Mouse (Mus musculus): ENCODE data around the gene Exoc2. TPM values are rescaled to one million over a fixed set of nuclear protein-coding genes. Genes with fewer than 3 reads are reported as not detected.

Gene Exoc2
- polyA plus RNA-seq, 1 experiment from 2014 or later, result 13.5 TPM

DNA sequence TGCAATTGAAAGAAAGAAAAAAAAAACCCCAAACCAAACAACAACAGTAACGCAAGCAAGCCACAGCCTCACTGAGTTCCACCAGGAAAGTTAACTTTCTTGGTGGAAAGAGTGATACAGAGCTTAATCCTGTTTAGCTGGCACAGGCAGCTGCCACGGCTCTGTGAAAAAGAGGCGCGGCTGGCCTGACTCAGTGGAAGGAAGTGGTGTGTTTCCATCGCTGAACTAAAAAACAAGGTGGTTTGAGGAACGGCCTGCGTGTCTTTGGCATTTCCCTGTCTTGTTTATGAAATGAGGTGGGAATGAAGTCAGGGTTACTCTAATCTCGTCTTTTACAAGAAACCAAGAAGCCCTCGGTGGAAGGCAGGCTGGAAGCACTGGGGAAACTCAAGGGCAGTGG lies 181.6 kb downstream of the Exoc2 start:
- H3K36me3 ChIP-seq, result no peaks in the 10 kb centered on the region
- DNase-seq (no peak), ATAC-seq (ENCODE audit: low read depth) (no peak)
- H3K4me3 ChIP-seq (replicated peaks), result no peak overlapping the region
- no peak overlapping the region for H3K27ac ChIP-seq
- H3K9ac ChIP-seq, result no peak overlapping the region
- H3K9me3 ChIP-seq (replicated peaks), result no peaks in the 10 kb centered on the region
- H3K27me3 ChIP-seq, result no peaks in the 10 kb centered on the region
- WGBS (ENCODE audit: insufficient replicate concordance), result 30% methylated on average over 9 of the region's 9 CpGs
- H3K4me2 ChIP-seq, result no peak overlapping the region
- no peaks in the 10 kb centered on the region for H3K4me1 ChIP-seq (replicated peaks)

DNA sequence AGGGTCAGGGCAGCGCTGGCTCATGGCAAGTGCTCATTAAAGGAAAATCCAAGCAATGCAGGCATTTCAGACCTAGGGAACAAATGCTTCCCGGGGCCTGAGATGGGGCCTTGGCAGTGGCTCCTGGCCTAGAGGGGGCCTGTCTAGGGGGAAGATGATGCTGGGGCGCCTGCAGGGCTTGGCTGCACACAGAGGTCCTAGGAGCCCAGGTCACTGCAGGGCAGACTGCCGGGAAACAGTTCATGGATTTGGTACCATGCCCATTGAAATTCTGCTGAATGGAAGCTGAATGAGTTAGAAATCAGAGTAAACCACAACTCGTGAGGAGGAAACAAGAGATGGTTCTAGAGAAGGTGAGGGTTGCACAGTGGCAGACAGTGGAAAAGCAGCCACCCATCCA lies 183.9 kb downstream of the Exoc2 start:
- H3K36me3 ChIP-seq, result no peaks in the 10 kb centered on the region
- no peaks in the 10 kb centered on the region for H3K27me3 ChIP-seq
- ATAC-seq (ENCODE audit: low read depth), result no peak
- no peak for DNase-seq
- WGBS (ENCODE audit: insufficient replicate concordance), result 58% methylated on average over 5 of the region's 5 CpGs
- H3K4me1 ChIP-seq (replicated peaks), result no peaks in the 10 kb centered on the region
- no peaks in the 10 kb centered on the region for H3K9me3 ChIP-seq (replicated peaks)
- no peak overlapping the region for H3K4me2 ChIP-seq
- no peak overlapping the region for H3K9ac ChIP-seq
- no peak overlapping the region for H3K4me3 ChIP-seq (replicated peaks)
- no peak overlapping the region for H3K27ac ChIP-seq

DNA sequence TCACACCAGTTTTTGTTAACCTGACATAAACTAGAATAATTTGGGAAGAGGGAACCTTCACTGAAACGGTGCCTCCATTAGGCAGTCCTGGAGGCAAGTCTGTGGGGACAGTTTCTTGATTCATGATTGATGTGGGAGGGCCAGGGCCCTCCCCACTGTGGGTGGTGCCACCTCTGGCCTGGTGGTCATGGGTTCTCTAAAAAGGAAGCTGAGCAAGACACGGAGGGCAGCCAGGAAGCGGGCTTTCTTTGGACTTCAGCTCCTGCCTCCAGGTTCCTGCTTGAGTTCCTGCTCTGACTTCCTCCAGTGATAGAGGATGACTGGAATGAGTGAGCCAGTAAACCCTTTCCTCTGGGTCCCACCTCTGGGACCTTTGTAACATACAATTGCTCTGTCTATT lies 185.5 kb downstream of the Exoc2 start:
- DNase-seq (no peak), ATAC-seq (ENCODE audit: low read depth) (no peak)
- H3K36me3 ChIP-seq, result no peaks in the 10 kb centered on the region
- WGBS (ENCODE audit: insufficient replicate concordance), result 40% methylated on average over 3 of the region's 3 CpGs
- H3K4me1 ChIP-seq (replicated peaks), result no peaks in the 10 kb centered on the region
- H3K27me3 ChIP-seq, result no peaks in the 10 kb centered on the region
- H3K4me2 ChIP-seq, result no peak overlapping the region
- no peak overlapping the region for H3K4me3 ChIP-seq (replicated peaks)
- H3K9me3 ChIP-seq (replicated peaks), result no peaks in the 10 kb centered on the region
- no peak overlapping the region for H3K9ac ChIP-seq
- no peak overlapping the region for H3K27ac ChIP-seq

DNA sequence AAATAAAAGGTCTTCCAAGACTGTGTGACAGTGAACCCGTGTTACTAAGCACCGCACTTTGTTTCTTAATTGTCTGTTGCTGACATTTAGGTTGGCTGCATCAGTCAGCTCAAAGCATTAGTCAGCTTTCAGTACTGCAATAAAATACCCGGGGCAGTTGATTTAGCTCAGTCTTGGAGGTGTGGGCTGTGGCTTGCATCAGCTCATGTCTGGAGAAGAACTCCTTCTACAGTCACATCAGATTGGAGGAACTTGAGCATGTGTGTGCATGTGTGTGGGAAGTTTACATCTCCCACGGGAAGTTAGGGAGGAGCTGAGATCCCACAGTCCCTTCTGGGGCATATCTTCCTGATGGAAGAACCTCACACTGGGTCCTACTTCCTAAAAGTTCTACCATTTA lies 185.9 kb downstream of the Exoc2 start:
- H3K4me3 ChIP-seq (replicated peaks), result no peak overlapping the region
- no peak for DNase-seq
- ATAC-seq (ENCODE audit: low read depth), result no peak
- no peak overlapping the region for H3K9ac ChIP-seq
- no peak overlapping the region for H3K4me2 ChIP-seq
- no peaks in the 10 kb centered on the region for H3K27me3 ChIP-seq
- no peaks in the 10 kb centered on the region for H3K9me3 ChIP-seq (replicated peaks)
- no peaks in the 10 kb centered on the region for H3K36me3 ChIP-seq
- no peaks in the 10 kb centered on the region for H3K4me1 ChIP-seq (replicated peaks)
- WGBS (ENCODE audit: insufficient replicate concordance), result 70% methylated on average over 4 of the region's 4 CpGs
- no peak overlapping the region for H3K27ac ChIP-seq

DNA sequence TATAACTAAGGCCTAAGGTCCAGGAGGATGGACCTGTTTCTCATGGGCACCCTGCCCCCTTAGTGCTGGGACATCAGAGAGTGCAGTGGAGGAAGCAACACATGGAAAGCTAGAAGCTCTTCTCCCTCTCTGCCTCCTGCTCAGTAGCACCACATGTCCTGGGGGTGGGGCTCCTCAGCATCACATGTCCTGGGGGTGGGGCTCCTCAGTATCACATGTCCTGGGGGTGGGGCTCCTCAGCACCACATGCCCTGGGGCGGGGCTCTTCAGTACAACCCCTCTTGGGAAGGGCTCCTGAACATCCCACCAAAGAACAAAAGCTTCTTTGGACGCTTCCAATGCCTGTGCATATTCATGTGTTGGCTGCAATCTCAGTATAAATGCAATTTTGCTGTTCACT lies 186.3 kb downstream of the Exoc2 start:
- H3K4me1 ChIP-seq (replicated peaks), result no peaks in the 10 kb centered on the region

DNA sequence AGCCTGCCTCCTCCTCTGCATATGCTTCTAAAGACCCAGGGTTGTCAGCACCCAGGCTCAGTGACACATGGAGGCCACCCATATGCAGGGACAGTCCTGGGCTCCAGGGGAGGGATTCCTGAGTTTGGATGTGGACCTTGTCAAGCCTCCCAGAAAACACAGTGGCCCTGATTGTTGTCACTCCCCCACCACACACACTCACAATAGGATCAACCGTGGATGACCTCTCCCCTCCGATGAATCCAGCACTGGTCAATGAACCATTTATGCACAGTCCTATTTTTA lies 186.9 kb downstream of the Exoc2 start:
- H3K4me3 ChIP-seq (replicated peaks), result no peak overlapping the region
- no peaks in the 10 kb centered on the region for H3K4me1 ChIP-seq (replicated peaks)
- H3K4me2 ChIP-seq, result no peak overlapping the region
- DNase-seq, result no peak
- no peaks in the 10 kb centered on the region for H3K27me3 ChIP-seq
- H3K27ac ChIP-seq, result no peak overlapping the region
- H3K9me3 ChIP-seq (replicated peaks), result no peaks in the 10 kb centered on the region
- 71% methylated on average over 2 of the region's 2 CpGs for WGBS (ENCODE audit: insufficient replicate concordance)
- no peak overlapping the region for H3K9ac ChIP-seq
- ATAC-seq (ENCODE audit: low read depth), result no peak
- H3K36me3 ChIP-seq, result no peaks in the 10 kb centered on the region

More for the DNA sequence above, 186.3 kb downstream of the Exoc2 start:
- ATAC-seq (ENCODE audit: low read depth) (no peak), DNase-seq (no peak)
- WGBS (ENCODE audit: insufficient replicate concordance), result 55% methylated on average over 2 of the region's 2 CpGs
- Histone ChIP-seq H3K9me3 (replicated peaks) (no peaks in the 10 kb centered on the region), H3K27me3 (no peaks in the 10 kb centered on the region), H3K27ac (no peak overlapping the region), H3K36me3 (no peaks in the 10 kb centered on the region), H3K9ac (no peak overlapping the region), H3K4me2 (no peak overlapping the region), H3K4me3 (replicated peaks) (no peak overlapping the region)

DNA sequence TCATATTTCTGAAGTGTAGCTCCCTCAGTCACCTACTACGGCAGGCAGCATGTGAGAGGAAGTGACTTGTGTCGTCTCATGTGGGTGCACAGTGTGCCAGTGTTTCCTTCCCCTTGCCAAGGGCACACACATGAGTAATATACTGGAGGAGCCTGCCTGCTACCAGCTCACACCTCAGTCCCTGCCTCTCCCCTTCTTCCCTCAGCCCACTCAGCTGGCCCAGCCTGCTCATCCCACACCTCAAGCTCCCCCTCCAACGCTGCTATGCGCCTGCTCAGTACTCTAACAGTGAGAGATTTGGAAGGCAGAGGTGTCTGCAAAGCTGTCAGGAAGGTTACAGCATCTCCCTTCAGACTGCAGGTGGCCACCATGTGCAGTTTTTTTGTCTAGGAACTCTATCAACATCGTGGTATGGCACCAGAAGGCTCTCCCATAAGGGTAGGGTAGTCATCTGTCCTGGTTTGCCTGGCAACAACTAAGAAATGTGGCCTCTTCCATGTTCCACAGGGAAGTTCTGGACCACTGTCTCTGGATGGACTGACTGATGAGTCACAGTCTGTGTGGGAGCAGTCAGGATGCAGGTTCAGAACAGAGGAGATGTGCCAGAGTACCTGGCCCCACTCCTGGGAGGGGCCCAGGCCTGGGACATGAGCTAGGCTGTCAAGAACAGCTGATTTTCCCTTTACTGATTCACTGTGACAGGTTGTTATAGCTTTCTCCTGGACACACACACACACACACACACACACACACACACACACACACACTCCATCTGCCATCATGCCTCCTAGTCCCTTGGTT lies 187.5 kb downstream of the Exoc2 start:
- Histone ChIP-seq H3K27me3 (no peaks in the 10 kb centered on the region), H3K4me3 (replicated peaks) (no peak overlapping the region), H3K4me2 (no peak overlapping the region), H3K36me3 (no peaks in the 10 kb centered on the region), H3K4me1 (replicated peaks) (no peaks in the 10 kb centered on the region), H3K9ac (no peak overlapping the region), H3K27ac (no peak overlapping the region), H3K9me3 (replicated peaks) (no peaks in the 10 kb centered on the region)
- ATAC-seq (ENCODE audit: low read depth), result no peak
- 38% methylated on average over 5 of the region's 5 CpGs for WGBS (ENCODE audit: insufficient replicate concordance)
- no peak for DNase-seq

DNA sequence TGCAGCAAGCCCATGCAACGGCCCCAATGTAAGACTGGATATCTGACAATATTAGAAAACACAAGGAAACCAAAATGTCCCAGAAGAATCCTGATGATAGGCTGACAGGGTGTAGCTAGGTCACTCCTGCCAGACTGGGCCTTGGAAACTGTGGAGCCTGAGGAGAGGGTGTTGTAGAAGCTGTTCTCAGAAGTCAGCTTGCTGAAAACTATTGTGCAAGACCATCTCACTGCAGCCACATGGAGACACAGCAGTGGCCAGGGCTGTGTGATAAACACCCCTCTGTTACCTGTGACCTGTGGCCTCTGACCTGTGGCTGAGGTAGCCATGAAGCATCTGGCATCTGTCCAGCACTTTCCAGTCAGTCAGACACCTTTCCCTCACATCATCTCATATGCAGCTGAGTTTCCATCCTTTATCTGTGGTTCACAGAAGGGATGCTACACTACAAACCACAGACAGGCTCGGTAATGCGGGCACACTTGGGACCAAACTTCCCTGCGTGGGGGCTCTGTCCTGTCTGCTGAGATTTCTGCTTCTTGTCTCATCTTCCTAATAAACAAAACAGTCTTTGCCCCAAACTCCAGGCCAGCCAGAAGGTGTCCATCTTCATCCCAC lies 188.4 kb downstream of the Exoc2 start:
- ATAC-seq (ENCODE audit: low read depth) (no peak), DNase-seq (no peak)
- Histone ChIP-seq H3K4me1 (replicated peaks) (no peaks in the 10 kb centered on the region), H3K4me3 (replicated peaks) (no peak overlapping the region), H3K4me2 (no peak overlapping the region), H3K27ac (no peak overlapping the region), H3K9ac (no peak overlapping the region), H3K36me3 (no peaks in the 10 kb centered on the region), H3K27me3 (no peaks in the 10 kb centered on the region), H3K9me3 (replicated peaks) (no peaks in the 10 kb centered on the region)
- 31% methylated on average over 4 of the region's 4 CpGs for WGBS (ENCODE audit: insufficient replicate concordance)

DNA sequence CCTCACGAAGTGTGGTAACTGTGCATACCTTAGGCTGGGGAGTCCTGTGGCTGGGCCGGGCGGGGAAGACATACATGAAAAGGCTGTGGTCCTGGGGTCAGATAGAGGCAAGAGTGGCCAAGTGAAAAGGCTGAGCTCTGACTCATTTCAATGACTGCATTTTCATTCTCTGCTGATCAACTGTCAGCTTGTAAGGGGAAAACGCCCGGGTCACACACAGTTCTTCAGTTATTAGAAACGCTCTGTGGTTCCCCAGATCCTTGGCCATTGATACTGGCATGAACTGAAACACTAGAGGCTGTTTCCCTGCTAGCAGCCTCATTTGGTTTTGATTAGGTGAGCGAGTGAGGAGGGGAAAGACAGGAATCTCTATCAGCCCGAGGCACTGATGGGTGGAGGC lies 191.5 kb downstream of the Exoc2 start:
- no peak overlapping the region for H3K4me3 ChIP-seq (replicated peaks)
- DNase-seq (no peak), ATAC-seq (ENCODE audit: low read depth) (no peak)
- H3K4me1 ChIP-seq (replicated peaks), result no peaks in the 10 kb centered on the region
- H3K36me3 ChIP-seq, result no peaks in the 10 kb centered on the region
- 46% methylated on average over 8 of the region's 8 CpGs for WGBS (ENCODE audit: insufficient replicate concordance)
- H3K9ac ChIP-seq, result no peak overlapping the region
- no peaks in the 10 kb centered on the region for H3K9me3 ChIP-seq (replicated peaks)
- no peaks in the 10 kb centered on the region for H3K27me3 ChIP-seq
- no peak overlapping the region for H3K27ac ChIP-seq
- H3K4me2 ChIP-seq, result no peak overlapping the region

DNA sequence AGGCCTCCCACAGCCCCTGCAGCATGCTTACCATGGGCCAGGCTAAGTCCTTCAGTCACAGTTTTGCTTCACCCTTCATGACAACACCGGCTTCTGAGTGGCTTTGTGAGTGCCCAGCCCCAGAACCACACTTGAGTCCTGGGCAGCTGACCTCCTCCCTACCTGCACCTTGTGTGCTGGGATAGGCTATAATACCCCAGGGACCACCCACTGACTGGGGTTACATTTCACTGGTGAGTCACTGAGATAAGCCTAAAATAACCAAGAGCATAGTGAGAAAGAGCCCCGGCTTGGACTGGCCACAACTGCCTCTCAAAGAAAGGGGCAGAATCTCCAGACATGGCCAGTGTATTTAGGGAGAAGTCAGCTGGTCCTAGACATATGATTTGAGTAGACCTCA lies 192.0 kb downstream of the Exoc2 start:
- Histone ChIP-seq H3K4me2 (no peak overlapping the region), H3K36me3 (no peaks in the 10 kb centered on the region), H3K4me3 (replicated peaks) (no peak overlapping the region), H3K27me3 (no peaks in the 10 kb centered on the region), H3K9me3 (replicated peaks) (no peaks in the 10 kb centered on the region), H3K9ac (no peak overlapping the region), H3K4me1 (replicated peaks) (no peaks in the 10 kb centered on the region), H3K27ac (no peak overlapping the region)
- 25% methylated on average over 2 of the region's 2 CpGs for WGBS (ENCODE audit: insufficient replicate concordance)
- ATAC-seq (ENCODE audit: low read depth) (no peak), DNase-seq (no peak)

DNA sequence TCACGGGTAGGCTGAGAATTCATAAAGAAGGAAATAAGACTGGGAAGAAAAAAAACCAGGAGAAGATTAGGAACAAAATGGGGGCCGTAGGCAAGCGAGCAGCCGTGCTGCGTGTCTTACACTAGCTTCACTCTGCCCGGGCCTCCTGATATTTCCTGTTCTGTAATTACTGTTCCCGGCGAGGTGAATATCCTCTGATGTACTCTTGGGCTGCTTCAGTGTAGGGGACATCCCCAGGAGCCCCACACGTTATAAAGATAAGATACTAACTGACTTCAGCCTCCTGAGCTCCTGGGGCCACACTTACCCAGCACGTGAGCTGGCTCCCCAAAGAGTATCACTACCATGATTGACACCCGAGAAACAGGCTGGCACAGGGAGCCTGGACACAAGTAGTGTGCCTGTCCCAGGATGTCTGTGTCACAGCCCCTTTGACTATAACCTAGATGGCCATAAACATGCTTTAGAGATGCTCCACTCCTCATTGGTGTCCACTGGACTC lies 196.2 kb downstream of the Exoc2 start:
- H3K9me3 ChIP-seq (replicated peaks), result no peaks in the 10 kb centered on the region
- H3K27me3 ChIP-seq, result no peaks in the 10 kb centered on the region
- no peak for ATAC-seq (ENCODE audit: low read depth)
- no peak overlapping the region for H3K9ac ChIP-seq
- no peak overlapping the region for H3K4me2 ChIP-seq
- no peak overlapping the region for H3K4me3 ChIP-seq (replicated peaks)
- no peaks in the 10 kb centered on the region for H3K4me1 ChIP-seq (replicated peaks)
- 36% methylated on average over 11 of the region's 11 CpGs for WGBS (ENCODE audit: insufficient replicate concordance)
- DNase-seq, result no peak
- H3K27ac ChIP-seq, result no peak overlapping the region
- H3K36me3 ChIP-seq, result no peaks in the 10 kb centered on the region

DNA sequence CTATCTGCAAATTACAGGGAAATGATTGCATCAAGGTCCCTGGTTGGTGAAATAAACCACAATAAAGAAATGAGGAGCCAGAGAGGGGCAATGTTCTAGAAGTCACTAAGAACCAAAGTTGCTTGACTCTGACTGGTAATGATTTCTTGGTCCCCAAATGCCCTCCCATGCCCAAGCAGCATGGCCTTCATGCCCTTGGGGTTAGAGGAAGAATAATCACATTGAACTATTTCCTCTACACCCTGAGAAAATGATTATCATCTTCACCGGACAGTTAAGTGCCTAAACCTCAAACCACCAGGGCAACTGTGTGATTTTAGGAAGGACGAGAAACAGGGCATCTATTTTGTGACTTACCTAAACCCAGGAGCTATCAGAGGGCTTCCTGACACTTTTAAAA lies 197.9 kb downstream of the Exoc2 start:
- 18% methylated on average over 2 of the region's 2 CpGs for WGBS (ENCODE audit: insufficient replicate concordance)
- H3K9me3 ChIP-seq (replicated peaks), result no peaks in the 10 kb centered on the region
- no peak for ATAC-seq (ENCODE audit: low read depth)

More for the DNA sequence above, 197.9 kb downstream of the Exoc2 start:
- Histone ChIP-seq H3K4me3 (replicated peaks) (no peak overlapping the region), H3K9ac (no peak overlapping the region), H3K36me3 (no peaks in the 10 kb centered on the region), H3K27me3 (no peaks in the 10 kb centered on the region), H3K27ac (no peak overlapping the region), H3K4me2 (no peak overlapping the region), H3K4me1 (replicated peaks) (no peaks in the 10 kb centered on the region)
- DNase-seq, result no peak

All from liver, embryonic 13.5 days (tissue).